Comparison of ENCODE assay signal across 8 mouse cellular contexts in the genomic region with DNA sequence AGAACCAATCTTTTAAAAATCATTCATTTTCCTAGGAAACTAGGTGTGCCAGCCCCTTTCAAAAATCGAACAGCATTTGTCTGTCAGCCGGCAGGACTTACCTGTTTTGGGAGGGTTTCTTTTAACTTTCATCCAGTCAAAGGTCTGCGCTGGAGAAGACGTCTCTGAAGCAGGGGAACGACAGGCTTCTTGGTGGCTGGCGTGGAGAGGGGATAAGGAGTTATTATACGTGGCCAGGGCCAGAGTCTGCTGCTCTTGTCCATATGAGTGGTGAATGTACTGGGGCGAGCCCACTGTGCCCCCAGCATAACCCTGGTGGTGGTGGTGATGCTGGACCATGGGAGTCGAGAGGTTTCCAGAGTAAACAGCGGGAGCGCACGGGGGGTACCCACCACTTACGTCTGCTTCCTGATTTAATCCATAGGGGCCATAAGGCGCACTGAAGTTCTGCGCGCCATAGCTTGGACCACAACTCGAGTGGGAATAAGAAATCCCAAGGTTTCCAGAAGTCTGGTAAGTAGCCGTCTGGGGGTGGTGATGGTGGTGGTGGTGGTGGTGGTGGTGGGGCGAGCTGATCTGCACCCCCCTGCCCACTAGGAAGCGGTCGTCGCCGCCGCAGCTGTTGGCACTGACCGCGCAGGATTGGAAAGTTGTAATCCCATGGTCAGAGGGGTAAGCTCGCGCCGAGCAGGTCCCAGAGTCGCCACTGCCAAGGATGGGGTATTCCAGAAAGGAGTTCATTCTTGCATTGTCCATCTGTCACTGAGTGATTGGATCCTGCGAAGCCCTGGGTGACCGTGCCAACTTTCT. TPM values are rescaled to one million over a fixed set of nuclear protein-coding genes. Genes with fewer than 3 reads are reported as not detected.
A peak's percentile ranks its signal among the peaks of the same experiment; 100 is the strongest.
DNase-seq lines count a peak whose midpoint lies in the region; ATAC-seq and TF ChIP-seq lines count a peak whose summit lies in the region.

No protein-coding gene starts in this region.

- no peaks in the 10 kb centered on the region for H3K36me3 ChIP-seq in limb, embryonic 13.5 days
- no peaks in the 10 kb centered on the region for H3K36me3 ChIP-seq in neural tube, embryonic 15.5 days

- 10% methylated on average over 32 of the region's 32 CpGs for WGBS in lung, adult 2 months
- under 1% methylated on average over 32 of the region's 32 CpGs for WGBS in limb, embryonic 13.5 days
- 2% methylated on average over 32 of the region's 32 CpGs for WGBS in neural tube, embryonic 15.5 days

- peak overlapping the region; percentile 100 for H3K4me2 ChIP-seq in limb, embryonic 13.5 days (replicated peaks)
- H3K4me2 ChIP-seq in neural tube, embryonic 15.5 days: peak overlapping the region; percentile 86

- no peak for ATAC-seq in limb, embryonic 13.5 days (ENCODE audit: low FRiP score, low read depth)
- no peak; the same call in 1 of the 2 replicates for ATAC-seq in neural tube, embryonic 15.5 days (ENCODE audit: low FRiP score)

- TF ChIP-seq POLR2A in lung, adult 2 months (IDR thresholded peaks at IDR 0.05; ENCODE audit: borderline replicate concordance, extremely low read depth, low read depth, low read length): no peak
- no peak for TF ChIP-seq POLR2A in embryonic fibroblast, embryonic 13.5 days (IDR thresholded peaks at IDR 0.05; ENCODE audit: low read depth, low read length)

- peaks cover 89% of the 10 kb centered on the region for H3K27me3 ChIP-seq in limb, embryonic 13.5 days
- 0 out of 2 replicates have a peak, but pooled peaks cover 11% of the 10 kb centered on the region for H3K27me3 ChIP-seq in neural tube, embryonic 15.5 days (replicated peaks)

- no peaks in the 10 kb centered on the region for H3K9me3 ChIP-seq in limb, embryonic 13.5 days
- no peaks in the 10 kb centered on the region for H3K9me3 ChIP-seq in neural tube, embryonic 15.5 days (replicated peaks)

- no peak overlapping the region for H3K9ac ChIP-seq in limb, embryonic 13.5 days
- peak overlapping the region; percentile 81 for H3K9ac ChIP-seq in neural tube, embryonic 15.5 days (replicated peaks)

- no peak overlapping the region for H3K27ac ChIP-seq in embryonic fibroblast, embryonic 13.5 days (ENCODE audit: insufficient read depth, low read length)
- H3K27ac ChIP-seq in limb, embryonic 13.5 days: no peak overlapping the region
- peak overlapping the region; percentile 87; the same call in 1 of the 2 replicates for H3K27ac ChIP-seq in neural tube, embryonic 15.5 days (replicated peaks)

- H3K4me3 ChIP-seq in lung, adult 2 months (replicated peaks; ENCODE audit: extremely low read depth, low read depth, low read length): peak overlapping the region; percentile 91
- H3K4me3 ChIP-seq in embryonic fibroblast, embryonic 13.5 days (ENCODE audit: insufficient read depth, low read length): peak overlapping the region; percentile 54
- peak overlapping the region; percentile 72 for H3K4me3 ChIP-seq in limb, embryonic 13.5 days
- peak overlapping the region; percentile 86 for H3K4me3 ChIP-seq in neural tube, embryonic 15.5 days (replicated peaks)

- TF ChIP-seq CTCF in lung, adult 2 months (IDR thresholded peaks at IDR 0.05; ENCODE audit: insufficient read depth, low read length): no peak
- no peak for TF ChIP-seq CTCF in embryonic fibroblast, embryonic 13.5 days (IDR thresholded peaks at IDR 0.05; ENCODE audit: borderline replicate concordance, insufficient read depth, low read length)

- peak; percentile 5 for DNase-seq in lung, adult 2 months
- no peak for DNase-seq in lung, adult 18-20 months
- DNase-seq in layer of hippocampus, adult 8-10 months (ENCODE audit: low spot score in 2 of 2): no peak
- DNase-seq in urinary bladder, postnatal 25 days (ENCODE audit: low spot score): no peak
- no peak for DNase-seq in cerebellum, adult 9-11 months

- peaks cover 3% of the 10 kb centered on the region; the same call in 1 of the 2 replicates for H3K4me1 ChIP-seq in lung, adult 2 months (ENCODE audit: control insufficient read depth, insufficient read depth, low read length)
- no peaks in the 10 kb centered on the region for H3K4me1 ChIP-seq in embryonic fibroblast, embryonic 13.5 days (ENCODE audit: control insufficient read depth, insufficient read depth, low read length)
- H3K4me1 ChIP-seq in limb, embryonic 13.5 days: peaks cover 38% of the 10 kb centered on the region
- H3K4me1 ChIP-seq in neural tube, embryonic 15.5 days: peaks cover 56% of the 10 kb centered on the region

RNA-seq across cellular contexts. Expression of a gene that starts 0.4 kb away (rescaled TPM):
- 1.4 and 1.9 TPM in 2 replicates for polyA plus RNA-seq in lung, adult 2 months (2012; rRNA removed)
- polyA plus RNA-seq in embryonic fibroblast, embryonic 13.5 days (2011; ENCODE audit: insufficient read length, low read depth, missing spikeins): 2.4 and 3.0 TPM in 2 replicates
- 1.1 and 1.5 TPM in 2 replicates for polyA plus RNA-seq in limb, embryonic 13.5 days (2015; fragmentation: Nextera tagmentation; extraction: Ambion mirVana)
- polyA plus RNA-seq in neural tube, embryonic 15.5 days (2015; fragmentation: Nextera tagmentation; extraction: Ambion mirVana): 1.1 and 1.3 TPM in 2 replicates
- total RNA-seq in layer of hippocampus, adult 8-10 months (2022): not detected

RNA-seq across cellular contexts. Expression of a gene that starts 7.0 kb away (rescaled TPM):
- 4.2 and 4.7 TPM in 2 replicates for polyA plus RNA-seq in lung, adult 2 months (2012; rRNA removed)
- polyA plus RNA-seq in embryonic fibroblast, embryonic 13.5 days (2011; ENCODE audit: insufficient read length, low read depth, missing spikeins): 4.3 and 4.8 TPM in 2 replicates
- polyA plus RNA-seq in limb, embryonic 13.5 days (2015; fragmentation: Nextera tagmentation; extraction: Ambion mirVana): 1.5 and 2.5 TPM in 2 replicates
- polyA plus RNA-seq in neural tube, embryonic 15.5 days (2015; fragmentation: Nextera tagmentation; extraction: Ambion mirVana): 7.2 and 12.0 TPM in 2 replicates
- total RNA-seq in layer of hippocampus, adult 8-10 months (2022): not detected

RNA-seq across cellular contexts. Expression of a gene that starts 19.6 kb away (rescaled TPM):
- polyA plus RNA-seq in lung, adult 2 months (2012; rRNA removed): 0.26 and 0.31 TPM in 2 replicates
- 0.23 TPM in 1 of 2 replicates, not detected in the other for polyA plus RNA-seq in embryonic fibroblast, embryonic 13.5 days (2011; ENCODE audit: insufficient read length, low read depth, missing spikeins)
- 0.66 and 0.71 TPM in 2 replicates for polyA plus RNA-seq in limb, embryonic 13.5 days (2015; fragmentation: Nextera tagmentation; extraction: Ambion mirVana)
- polyA plus RNA-seq in neural tube, embryonic 15.5 days (2015; fragmentation: Nextera tagmentation; extraction: Ambion mirVana): 1.4 and 3.0 TPM in 2 replicates
- total RNA-seq in layer of hippocampus, adult 8-10 months (2022): not detected

RNA-seq across cellular contexts. Expression of a gene that starts 33.9 kb away (rescaled TPM):
- polyA plus RNA-seq in lung, adult 2 months (2012; rRNA removed): 5.7 and 8.4 TPM in 2 replicates
- 3.0 and 4.2 TPM in 2 replicates for polyA plus RNA-seq in embryonic fibroblast, embryonic 13.5 days (2011; ENCODE audit: insufficient read length, low read depth, missing spikeins)
- 0.52 and 0.96 TPM in 2 replicates for polyA plus RNA-seq in limb, embryonic 13.5 days (2015; fragmentation: Nextera tagmentation; extraction: Ambion mirVana)
- polyA plus RNA-seq in neural tube, embryonic 15.5 days (2015; fragmentation: Nextera tagmentation; extraction: Ambion mirVana): 2.3 and 5.7 TPM in 2 replicates
- not detected for total RNA-seq in layer of hippocampus, adult 8-10 months (2022)

RNA-seq across cellular contexts. Expression of a gene that starts 46.7 kb away (rescaled TPM):
- 29.1 and 46.9 TPM in 2 replicates for polyA plus RNA-seq in lung, adult 2 months (2012; rRNA removed)
- polyA plus RNA-seq in embryonic fibroblast, embryonic 13.5 days (2011; ENCODE audit: insufficient read length, low read depth, missing spikeins): 11.9 and 18.6 TPM in 2 replicates
- polyA plus RNA-seq in limb, embryonic 13.5 days (2015; fragmentation: Nextera tagmentation; extraction: Ambion mirVana): 4.8 and 5.3 TPM in 2 replicates
- 26.8 and 73.9 TPM in 2 replicates for polyA plus RNA-seq in neural tube, embryonic 15.5 days (2015; fragmentation: Nextera tagmentation; extraction: Ambion mirVana)
- total RNA-seq in layer of hippocampus, adult 8-10 months (2022): not detected
